Mouse (Mus musculus): ENCODE results near the gene Mvd. TPM values are rescaled to one million over a fixed set of nuclear protein-coding genes. Genes with fewer than 3 reads are reported as not detected.

Gene Mvd
- polyA plus RNA-seq, 1 experiment, result 60.4 TPM

DNA sequence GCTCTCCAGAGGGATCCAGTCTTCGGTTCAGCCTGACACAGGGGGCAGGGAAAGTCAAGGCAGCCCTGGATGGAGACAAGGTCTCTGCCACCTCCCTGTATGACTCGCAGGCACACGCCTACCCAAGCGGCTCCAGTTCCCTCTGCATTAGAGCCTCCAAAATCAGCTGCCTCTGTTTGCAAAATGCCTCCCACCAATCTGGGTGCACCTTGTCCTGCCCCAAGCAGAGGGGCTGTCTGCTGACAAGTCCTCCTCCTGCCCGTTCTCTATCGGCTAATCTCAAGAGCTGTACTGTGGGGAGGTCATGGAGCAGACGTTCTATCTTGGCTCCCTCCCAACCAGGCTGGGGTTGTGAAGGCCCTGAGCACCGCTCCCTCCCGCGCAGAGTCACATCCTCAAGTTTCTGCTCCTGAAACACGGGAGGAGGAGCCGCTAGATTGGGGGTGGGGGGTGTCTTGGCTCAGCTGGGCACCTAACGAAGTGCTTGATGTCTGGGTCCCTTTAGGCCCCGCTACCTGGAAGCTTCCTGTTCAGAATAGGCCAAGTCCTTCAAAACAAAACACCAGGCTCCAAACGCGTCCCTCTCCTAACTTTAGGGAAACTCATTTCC, 31.8 kb upstream of the Mvd start:
- H3K9me3 ChIP-seq (replicated peaks; ENCODE audit: control insufficient read depth, insufficient read depth, low read length, poor library complexity, severe bottlenecking), result no peaks in the 10 kb centered on the region
- H3K36me3 ChIP-seq (ENCODE audit: control insufficient read depth, insufficient read depth, low read length, poor library complexity, severe bottlenecking), result peaks cover 23% of the 10 kb centered on the region
- H3K27me3 ChIP-seq (ENCODE audit: control insufficient read depth, insufficient read depth, low read length, poor library complexity, severe bottlenecking), result no peaks in the 10 kb centered on the region
- no peak overlapping the region for H3K27ac ChIP-seq (ENCODE audit: insufficient read depth, low read length)
- TF ChIP-seq EP300 (IDR thresholded peaks at IDR 0.05; ENCODE audit: insufficient read depth, low read depth, low read length), result no peak
- no peak for TF ChIP-seq CTCF (IDR thresholded peaks at IDR 0.05; ENCODE audit: low read depth, low read length)
- no peak for TF ChIP-seq POLR2A (IDR thresholded peaks at IDR 0.05; ENCODE audit: insufficient read depth, low read length)
- H3K9ac ChIP-seq (ENCODE audit: low read depth, poor library complexity, severe bottlenecking), result peak overlapping the region; percentile 93
- H3K4me1 ChIP-seq (ENCODE audit: control insufficient read depth, insufficient read depth, low read length), result no peaks in the 10 kb centered on the region
- peak overlapping the region; percentile 67 for H3K4me3 ChIP-seq (ENCODE audit: low read depth, low read length)

DNA sequence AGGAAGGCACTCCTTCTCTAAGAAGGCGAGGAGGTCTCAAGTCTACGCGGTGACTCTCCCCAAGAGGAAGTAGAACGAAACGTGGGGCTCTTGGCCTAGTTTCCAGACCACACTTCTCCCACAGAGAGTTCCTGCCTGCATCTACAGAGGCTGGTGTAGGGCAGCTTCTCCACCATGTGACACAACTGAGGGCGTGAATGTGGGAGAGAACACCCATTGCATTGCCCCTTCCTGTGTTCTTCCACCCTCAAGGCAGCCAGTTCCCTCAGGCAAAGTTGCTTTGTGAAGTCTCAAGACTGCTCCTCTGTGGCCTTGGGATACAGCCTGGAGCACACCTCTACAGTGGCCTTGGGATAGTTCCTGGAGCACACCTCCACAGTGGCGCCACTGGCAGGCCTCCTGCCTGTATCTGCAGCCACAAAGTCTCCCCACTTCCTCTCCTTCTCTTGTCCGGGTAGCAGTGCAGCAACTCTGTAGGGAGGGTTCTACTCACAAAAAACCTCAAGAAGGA, 30.7 kb upstream of the Mvd start:
- H3K9ac ChIP-seq (ENCODE audit: low read depth, poor library complexity, severe bottlenecking), result no peak overlapping the region
- no peaks in the 10 kb centered on the region for H3K27me3 ChIP-seq (ENCODE audit: control insufficient read depth, insufficient read depth, low read length, poor library complexity, severe bottlenecking)
- H3K9me3 ChIP-seq (replicated peaks; ENCODE audit: control insufficient read depth, insufficient read depth, low read length, poor library complexity, severe bottlenecking), result no peaks in the 10 kb centered on the region
- no peak overlapping the region for H3K27ac ChIP-seq (ENCODE audit: insufficient read depth, low read length)
- no peak overlapping the region for H3K4me3 ChIP-seq (ENCODE audit: low read depth, low read length)
- no peak for TF ChIP-seq EP300 (IDR thresholded peaks at IDR 0.05; ENCODE audit: insufficient read depth, low read depth, low read length)
- TF ChIP-seq POLR2A (IDR thresholded peaks at IDR 0.05; ENCODE audit: insufficient read depth, low read length), result no peak
- no peak for TF ChIP-seq CTCF (IDR thresholded peaks at IDR 0.05; ENCODE audit: low read depth, low read length)
- H3K4me1 ChIP-seq (ENCODE audit: control insufficient read depth, insufficient read depth, low read length), result no peaks in the 10 kb centered on the region
- peaks cover 13% of the 10 kb centered on the region; the same call in 1 of the 2 replicates for H3K36me3 ChIP-seq (ENCODE audit: control insufficient read depth, insufficient read depth, low read length, poor library complexity, severe bottlenecking)

- TF ChIP-seq POLR2A (IDR thresholded peaks at IDR 0.05; ENCODE audit: insufficient read depth, low read length) (no peak), CTCF (IDR thresholded peaks at IDR 0.05; ENCODE audit: low read depth, low read length) (no peak), EP300 (IDR thresholded peaks at IDR 0.05; ENCODE audit: insufficient read depth, low read depth, low read length) (no peak)
- Histone ChIP-seq H3K4me3 (ENCODE audit: low read depth, low read length) (no peak overlapping the region), H3K9me3 (replicated peaks; ENCODE audit: control insufficient read depth, insufficient read depth, low read length, poor library complexity, severe bottlenecking) (no peaks in the 10 kb centered on the region)
These were observed 27.5 kb upstream of the Mvd start for GRCm38 (mm10) chr8:122470691-122471090.

DNA sequence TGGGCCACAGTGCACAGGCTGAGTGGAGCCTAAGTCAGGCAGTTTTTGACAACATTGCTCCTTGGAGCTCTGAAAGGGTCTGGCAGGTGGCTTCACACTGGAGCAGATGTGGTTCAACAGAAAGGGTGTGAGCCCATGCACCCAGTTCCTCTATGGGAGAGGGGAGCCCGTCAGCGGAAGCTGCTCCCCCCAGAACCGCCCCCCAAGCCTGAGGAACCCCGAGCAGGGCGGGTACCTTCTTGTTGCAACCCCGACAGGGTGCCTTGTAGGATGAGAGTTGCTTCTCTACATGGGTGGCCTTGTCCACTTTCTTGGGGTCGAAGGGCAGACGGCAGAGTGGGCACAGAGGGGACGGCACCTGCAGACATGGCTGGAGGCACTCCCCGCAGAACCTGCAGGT, 26.7 kb upstream of the Mvd start:
- Histone ChIP-seq H3K9ac (ENCODE audit: low read depth, poor library complexity, severe bottlenecking) (no peak overlapping the region), H3K27ac (ENCODE audit: insufficient read depth, low read length) (no peak overlapping the region), H3K4me1 (ENCODE audit: control insufficient read depth, insufficient read depth, low read length) (no peaks in the 10 kb centered on the region), H3K36me3 (ENCODE audit: control insufficient read depth, insufficient read depth, low read length, poor library complexity, severe bottlenecking) (no peaks in the 10 kb centered on the region), H3K4me3 (ENCODE audit: low read depth, low read length) (no peak overlapping the region), H3K27me3 (ENCODE audit: control insufficient read depth, insufficient read depth, low read length, poor library complexity, severe bottlenecking) (no peaks in the 10 kb centered on the region), H3K9me3 (replicated peaks; ENCODE audit: control insufficient read depth, insufficient read depth, low read length, poor library complexity, severe bottlenecking) (no peaks in the 10 kb centered on the region)
- no peak for TF ChIP-seq POLR2A (IDR thresholded peaks at IDR 0.05; ENCODE audit: insufficient read depth, low read length)
- TF ChIP-seq EP300 (IDR thresholded peaks at IDR 0.05; ENCODE audit: insufficient read depth, low read depth, low read length), result no peak
- no peak for TF ChIP-seq CTCF (IDR thresholded peaks at IDR 0.05; ENCODE audit: low read depth, low read length)

More at GRCm38 (mm10) chr8:122470691-122471090, 27.5 kb upstream of the Mvd start:
- Histone ChIP-seq H3K27ac (ENCODE audit: insufficient read depth, low read length) (no peak overlapping the region), H3K36me3 (ENCODE audit: control insufficient read depth, insufficient read depth, low read length, poor library complexity, severe bottlenecking) (no peaks in the 10 kb centered on the region), H3K4me1 (ENCODE audit: control insufficient read depth, insufficient read depth, low read length) (no peaks in the 10 kb centered on the region), H3K27me3 (ENCODE audit: control insufficient read depth, insufficient read depth, low read length, poor library complexity, severe bottlenecking) (no peaks in the 10 kb centered on the region), H3K9ac (ENCODE audit: low read depth, poor library complexity, severe bottlenecking) (no peak overlapping the region)

GRCm38 (mm10) chr8:122469407-122469806, 26.2 kb upstream of the Mvd start:
- TF ChIP-seq CTCF (IDR thresholded peaks at IDR 0.05; ENCODE audit: low read depth, low read length), result no peak
- no peak for TF ChIP-seq EP300 (IDR thresholded peaks at IDR 0.05; ENCODE audit: insufficient read depth, low read depth, low read length)
- no peak for TF ChIP-seq POLR2A (IDR thresholded peaks at IDR 0.05; ENCODE audit: insufficient read depth, low read length)
- Histone ChIP-seq H3K27me3 (ENCODE audit: control insufficient read depth, insufficient read depth, low read length, poor library complexity, severe bottlenecking) (no peaks in the 10 kb centered on the region), H3K9ac (ENCODE audit: low read depth, poor library complexity, severe bottlenecking) (no peak overlapping the region), H3K4me3 (ENCODE audit: low read depth, low read length) (no peak overlapping the region), H3K27ac (ENCODE audit: insufficient read depth, low read length) (no peak overlapping the region), H3K4me1 (ENCODE audit: control insufficient read depth, insufficient read depth, low read length) (no peaks in the 10 kb centered on the region), H3K9me3 (replicated peaks; ENCODE audit: control insufficient read depth, insufficient read depth, low read length, poor library complexity, severe bottlenecking) (no peaks in the 10 kb centered on the region), H3K36me3 (ENCODE audit: control insufficient read depth, insufficient read depth, low read length, poor library complexity, severe bottlenecking) (no peaks in the 10 kb centered on the region)

DNA sequence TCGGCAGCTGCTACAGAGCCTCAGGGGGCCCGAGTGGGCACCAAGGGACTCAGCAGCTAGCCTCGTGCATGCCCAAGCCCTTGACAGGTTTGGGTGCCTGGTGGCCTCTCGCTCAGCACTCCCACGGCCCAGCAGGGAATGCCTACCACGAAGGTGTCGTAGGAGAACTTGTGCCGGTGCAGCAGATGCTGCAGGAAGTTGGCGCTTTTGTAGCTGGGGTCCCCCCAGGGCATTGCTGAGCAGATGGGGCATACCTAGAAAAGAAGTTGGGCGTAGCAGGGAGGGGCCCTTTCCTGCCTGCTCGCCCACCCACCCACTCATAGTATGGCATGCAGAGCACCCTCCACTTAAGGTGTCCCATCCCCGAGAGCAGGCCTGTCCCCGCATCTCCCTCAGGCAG, 24.6 kb upstream of the Mvd start:
- Histone ChIP-seq H3K9me3 (replicated peaks; ENCODE audit: control insufficient read depth, insufficient read depth, low read length, poor library complexity, severe bottlenecking) (no peaks in the 10 kb centered on the region), H3K36me3 (ENCODE audit: control insufficient read depth, insufficient read depth, low read length, poor library complexity, severe bottlenecking) (no peaks in the 10 kb centered on the region), H3K27me3 (ENCODE audit: control insufficient read depth, insufficient read depth, low read length, poor library complexity, severe bottlenecking) (no peaks in the 10 kb centered on the region), H3K27ac (ENCODE audit: insufficient read depth, low read length) (no peak overlapping the region), H3K4me1 (ENCODE audit: control insufficient read depth, insufficient read depth, low read length) (peaks cover 1% of the 10 kb centered on the region), H3K4me3 (ENCODE audit: low read depth, low read length) (no peak overlapping the region), H3K9ac (ENCODE audit: low read depth, poor library complexity, severe bottlenecking) (no peak overlapping the region)
- TF ChIP-seq POLR2A (IDR thresholded peaks at IDR 0.05; ENCODE audit: insufficient read depth, low read length) (no peak), CTCF (IDR thresholded peaks at IDR 0.05; ENCODE audit: low read depth, low read length) (no peak), EP300 (IDR thresholded peaks at IDR 0.05; ENCODE audit: insufficient read depth, low read depth, low read length) (no peak)
